Mouse (Mus musculus) T-helper 1 cell (primary cell): ENCODE results near the gene Cib4.

Source experiments
- in situ Hi-C: fragments of 300-600 bp; cut with MboI, MseI; formaldehyde crosslinking; loops from one replicate; pipeline ENCODE4 v1.15.1; 2025; ENCODE audit warnings: high pct_unique_total_duplicates

The Cib4 gene

GRCm38 (mm10) chr5:30518547-30518946 lies 27.1 kb downstream of the Cib4 start:
- in situ Hi-C loops = loop anchor here (5.0 to 10.0 kb wide), 2 partner anchors 119 to 1836 kb away; no protein-coding TSS in a partner anchor

DNA sequence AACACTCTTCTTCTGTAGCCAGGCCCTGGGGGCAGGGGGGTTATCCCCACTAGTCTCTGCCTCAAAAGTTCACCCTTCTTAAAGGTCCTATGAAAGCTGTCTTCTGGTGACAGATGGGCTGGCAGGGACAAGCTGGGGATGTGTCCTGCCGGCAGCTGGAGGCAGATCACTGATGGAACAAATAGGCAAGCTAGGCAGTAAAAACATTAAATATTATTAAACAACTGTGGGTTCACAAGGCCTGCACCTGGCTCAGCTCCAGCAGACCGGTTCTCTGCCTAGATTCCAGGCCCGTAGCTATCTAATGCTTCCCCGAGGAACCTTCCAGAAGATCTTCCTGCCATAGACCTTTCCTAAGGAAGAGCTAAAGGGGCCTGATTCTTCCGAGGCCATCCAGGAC lies 27.5 kb downstream of the Cib4 start:
- in situ Hi-C loops = loop anchor here (5.0 to 10.0 kb wide), 2 partner anchors 119 to 1837 kb away; no protein-coding TSS in a partner anchor

GRCm38 (mm10) chr5:30516376-30516775 lies 29.3 kb downstream of the Cib4 start:
- in situ Hi-C loops = loop anchor here (5.0 to 10.0 kb wide), 2 partner anchors 121 to 1838 kb away; no protein-coding TSS in a partner anchor

GRCm38 (mm10) chr5:30513111-30513510 lies 32.5 kb downstream of the Cib4 start:
- in situ Hi-C loops = loop anchor here (10.0 kb wide), 1 partner anchor 1842 kb away; no protein-coding TSS in a partner anchor

- in situ Hi-C loops = no loop called here
Measured at GRCm38 (mm10) chr5:30497299-30497698, 48.3 kb downstream of the Cib4 start.

DNA sequence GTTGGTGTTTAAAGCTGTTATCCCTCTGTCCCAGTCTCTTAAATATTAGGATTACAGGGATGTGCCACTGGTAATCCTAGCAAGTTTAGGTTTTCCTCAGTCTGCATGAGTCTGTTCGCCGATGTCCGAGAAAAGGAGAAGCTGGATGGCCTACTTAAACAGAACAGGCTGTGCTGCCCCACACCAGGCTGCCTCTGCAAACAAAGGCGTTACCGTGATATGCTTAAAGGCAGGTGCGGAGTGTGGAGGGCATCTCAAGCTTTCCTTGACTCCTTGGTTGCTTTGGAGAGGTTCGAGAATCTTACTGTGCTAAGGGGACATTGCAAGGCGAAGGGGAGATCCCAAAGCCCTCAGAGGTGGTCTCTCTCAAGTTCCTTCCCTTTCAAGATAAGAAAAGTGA lies 48.8 kb downstream of the Cib4 start:
- in situ Hi-C loops = no loop called here

GRCm38 (mm10) chr5:30495288-30495687 lies 50.3 kb downstream of the Cib4 start:
- in situ Hi-C loops = no loop called here

GRCm38 (mm10) chr5:30494606-30495005 lies 51.0 kb downstream of the Cib4 start:
- in situ Hi-C loops = no loop called here

DNA sequence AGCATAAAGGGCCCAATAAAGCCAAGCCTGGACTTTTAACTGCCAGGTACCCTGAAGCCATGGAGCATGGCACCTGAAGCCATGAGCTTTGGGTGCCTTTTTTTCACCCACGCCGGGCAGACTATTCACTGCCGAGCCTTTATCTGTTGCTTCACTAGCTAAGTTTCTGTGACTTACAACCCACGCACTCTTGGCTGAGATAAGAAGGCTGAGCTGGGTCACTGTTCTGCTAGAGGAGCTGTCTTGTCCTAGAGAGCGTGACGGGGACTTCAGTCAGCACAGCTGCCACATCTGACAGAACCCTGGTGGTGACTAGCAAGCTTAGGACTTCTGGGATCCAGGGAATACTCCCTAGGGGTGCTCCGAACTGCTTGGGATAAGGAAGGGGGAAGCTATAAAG lies 51.9 kb downstream of the Cib4 start:
- in situ Hi-C loops = no loop called here

DNA sequence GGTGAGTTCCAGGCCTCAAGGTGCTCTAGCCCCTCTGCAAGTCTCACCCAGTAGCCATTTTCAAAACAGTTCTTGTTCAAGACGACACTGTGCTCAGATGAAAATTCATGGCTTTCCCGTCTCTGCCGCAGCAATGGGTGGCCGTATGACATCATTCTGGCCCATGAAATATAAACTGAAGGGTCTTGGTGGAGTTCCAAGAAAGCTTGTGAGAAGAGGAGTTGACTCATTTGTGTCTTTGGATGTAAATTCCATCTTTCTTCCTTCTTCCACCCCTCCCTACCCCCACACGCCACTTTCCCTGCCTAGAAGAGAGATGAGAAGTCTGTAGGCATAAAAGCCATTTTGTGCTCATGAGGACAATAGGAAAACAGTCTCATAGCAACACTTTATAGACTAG lies 54.8 kb downstream of the Cib4 start:
- in situ Hi-C loops = no loop called here

- in situ Hi-C loops = no loop called here
Measured at GRCm38 (mm10) chr5:30490215-30490614, 55.4 kb downstream of the Cib4 start.

- in situ Hi-C loops = loop anchor here (10.0 kb wide), 2 partner anchors 290 to 1350 kb away; no protein-coding TSS in a partner anchor
Measured at GRCm38 (mm10) chr5:30485136-30485535, 60.5 kb downstream of the Cib4 start.

DNA sequence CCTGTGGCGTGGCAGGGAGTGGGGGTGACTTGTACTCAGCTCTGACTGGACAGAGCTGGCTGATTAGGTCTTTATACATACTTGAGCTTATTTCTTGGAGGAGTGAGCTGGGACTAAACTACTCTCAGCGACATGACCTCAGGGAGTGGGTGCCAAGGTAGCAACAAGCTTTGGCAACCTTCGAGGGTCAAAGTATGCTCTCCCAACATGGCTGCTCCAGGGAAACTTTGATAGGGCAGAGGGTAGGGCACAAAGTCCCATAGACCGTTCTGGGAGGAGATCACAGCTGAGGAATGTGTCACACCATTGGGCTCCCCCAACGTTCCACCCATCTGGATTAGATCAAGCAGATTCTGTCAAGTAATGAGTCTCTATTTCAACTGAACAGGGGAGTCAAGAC lies 61.0 kb downstream of the Cib4 start:
- in situ Hi-C loops = loop anchor here (10.0 kb wide), 2 partner anchors 290 to 1350 kb away; no protein-coding TSS in a partner anchor

DNA sequence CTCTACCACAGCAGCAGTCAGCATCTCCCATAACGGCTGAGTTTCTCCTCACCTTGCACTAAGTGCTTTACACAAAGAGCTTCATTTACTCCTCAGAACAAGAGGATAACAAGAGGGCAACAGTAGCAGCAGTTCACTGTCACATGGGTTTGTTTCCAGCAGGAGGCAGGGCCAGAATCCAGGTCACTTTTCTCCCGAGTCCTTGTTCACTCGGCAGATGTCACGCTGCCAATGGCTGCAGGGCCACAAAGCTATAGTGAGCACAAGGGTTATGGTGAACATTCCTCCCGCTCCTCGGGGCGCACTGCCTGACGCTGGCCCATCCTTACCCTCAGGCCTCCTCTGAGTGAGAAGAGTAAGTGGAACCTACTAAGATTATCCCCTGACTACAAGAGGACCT lies 62.1 kb downstream of the Cib4 start:
- in situ Hi-C loops = loop anchor here (10.0 kb wide), 2 partner anchors 289 to 1349 kb away; no protein-coding TSS in a partner anchor

GRCm38 (mm10) chr5:30482319-30482718 lies 63.3 kb downstream of the Cib4 start:
- in situ Hi-C loops = loop anchor here (10.0 kb wide), 2 partner anchors 288 to 1348 kb away; no protein-coding TSS in a partner anchor

DNA sequence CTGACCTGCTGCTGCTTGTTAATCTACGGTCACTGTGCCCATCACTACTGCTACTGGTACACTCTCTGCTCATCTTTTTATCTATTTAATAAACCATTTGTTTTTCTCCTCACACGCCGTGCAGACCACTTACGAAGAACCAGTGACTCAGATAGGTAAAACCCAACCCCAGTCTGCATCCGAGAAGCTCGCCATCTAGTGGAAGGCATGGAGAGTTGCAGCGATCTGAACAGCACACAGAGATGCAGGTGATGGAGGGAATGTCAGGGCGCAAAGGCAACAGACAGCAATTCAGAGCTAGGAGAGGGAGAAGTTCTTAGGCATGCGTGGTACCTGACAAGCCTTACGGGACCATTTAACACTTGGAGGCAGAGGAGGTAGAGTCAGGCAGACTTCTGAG lies 69.1 kb downstream of the Cib4 start:
- in situ Hi-C loops = no loop called here

- in situ Hi-C loops = no loop called here
Measured at GRCm38 (mm10) chr5:30472148-30472547, 73.5 kb downstream of the Cib4 start.

- in situ Hi-C loops = no loop called here
Measured at GRCm38 (mm10) chr5:30470454-30470853, 75.2 kb downstream of the Cib4 start.

- in situ Hi-C loops = no loop called here
Measured at GRCm38 (mm10) chr5:30466315-30466714, 79.3 kb downstream of the Cib4 start.

DNA sequence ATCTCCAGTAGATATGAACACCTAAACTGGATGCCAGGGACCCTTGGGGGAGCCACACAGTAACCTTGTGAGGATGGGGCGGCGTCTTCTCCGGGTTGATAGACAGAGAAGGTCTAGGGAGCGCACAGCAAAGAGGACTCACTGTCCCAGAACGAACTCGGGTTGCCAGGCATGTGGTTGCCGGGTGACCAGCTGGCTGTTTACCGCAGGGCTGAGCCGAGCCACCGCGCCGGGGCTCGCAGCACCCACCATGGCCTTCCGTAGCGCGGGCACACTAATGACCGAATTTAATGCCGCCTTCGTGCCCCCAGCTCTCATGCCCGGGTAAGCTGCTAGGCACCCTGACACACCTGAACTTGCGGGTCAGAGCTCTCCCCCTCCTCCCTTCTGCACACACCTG lies 79.8 kb downstream of the Cib4 start, which contains the start of gene 1700001C02Rik:
TSS of gene 1700001C02Rik (plus strand) at position 187 of the 400 bp plus-strand sequence.
- in situ Hi-C loops = no loop called here

GRCm38 (mm10) chr5:30461821-30462220 lies 83.8 kb downstream of the Cib4 start, which contains the start of gene Otof:
Gene Otof (minus strand): TSS chr5:30461932.
- in situ Hi-C loops = no loop called here

GRCm38 (mm10) chr5:30460155-30460554 lies 85.5 kb downstream of the Cib4 start:
- in situ Hi-C loops = no loop called here

DNA sequence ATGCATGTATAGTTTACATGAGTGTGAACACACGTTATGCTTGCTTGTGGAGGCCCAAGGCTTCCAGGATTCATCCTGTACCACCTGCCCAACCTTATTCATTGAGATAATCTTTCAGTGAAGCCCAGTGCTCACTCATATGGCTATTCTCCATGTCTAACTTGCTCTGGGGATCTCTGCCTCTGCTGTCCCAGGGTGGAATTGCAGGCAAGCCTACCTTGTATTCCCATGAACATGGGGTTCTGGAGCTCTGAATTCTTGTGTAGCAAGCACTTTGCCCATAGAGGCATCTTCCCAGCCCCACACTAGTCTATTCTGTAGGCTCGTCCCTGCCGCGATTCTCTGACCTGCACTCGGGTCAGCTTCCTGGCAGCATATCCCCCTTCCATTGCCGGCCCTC lies 89.6 kb downstream of the Cib4 start:
- in situ Hi-C loops = no loop called here
